Mouse (Mus musculus) heart, postnatal 0 days (tissue): Measurements from ENCODE around the gene Slit2.

ENCODE experiments used
- CTCF ChIP-seq: IDR thresholded peaks from 2 replicates; pipeline ENCODE4 v1.5.1; 2016; ENCODE audit warnings: antibody characterized with exemption, control low read depth, low read depth
- EP300 ChIP-seq: IDR thresholded peaks from 2 replicates; pipeline ENCODE4 v1.6.1; 2016; ENCODE audit warnings: antibody characterized with exemption, low read depth

DNA sequence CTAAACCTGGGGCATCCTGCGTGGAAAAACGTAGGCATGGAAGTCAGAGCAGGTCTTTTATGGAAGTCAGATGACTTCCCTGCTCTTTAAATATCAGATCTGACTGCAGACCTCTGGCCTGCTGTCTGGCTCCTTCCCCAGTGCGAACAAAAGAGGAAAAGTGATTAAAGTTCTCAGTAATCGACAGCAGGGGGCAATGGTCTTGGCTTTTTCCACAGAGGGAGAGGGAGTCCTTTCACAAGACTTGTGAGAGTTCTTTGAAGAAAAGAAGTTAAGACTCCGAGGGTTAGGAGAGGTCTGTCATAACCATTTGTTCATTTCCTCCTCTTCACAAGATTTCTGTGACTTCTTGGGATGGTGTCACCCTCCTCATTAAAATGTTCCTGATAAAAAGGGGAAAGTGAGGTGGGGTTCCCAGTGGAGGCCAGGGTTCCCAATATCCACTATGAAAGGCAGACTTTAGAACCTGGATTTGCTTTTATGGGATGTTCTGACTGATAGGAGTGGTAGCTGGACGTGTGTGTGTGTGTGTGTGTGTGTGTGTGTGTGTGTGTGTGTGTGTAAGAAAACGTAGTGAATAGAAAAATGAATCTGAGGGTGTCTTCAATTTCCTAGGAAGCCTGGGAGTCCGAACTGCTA, 156.0 kb downstream of the Slit2 start:
- TF ChIP-seq CTCF (peak; percentile 49), EP300 (no peak)
